Mouse (Mus musculus) limb, embryonic 10.5 days (tissue): ENCODE data around the gene Fbxo46. TPM values are rescaled to one million over a fixed set of nuclear protein-coding genes. Genes with fewer than 3 reads are reported as not detected.

ENCODE experiments used
- DNase-seq: peaks from one replicate; pipeline ENCODE4 v3.0.0-alpha.2; 2017; ENCODE audit warnings: low spot score
- H3K27ac ChIP-seq: fragments of 300-500 bp; sonication (generic); 2 replicates; pipeline ENCODE4 v1.5.1; 2016; ENCODE audit warnings: mild to moderate bottlenecking
- H3K27me3 ChIP-seq: fragments of 300-500 bp; sonication (generic); 2 replicates; pipeline ENCODE4 v1.6.1; 2016; ENCODE audit warnings: low read depth, mild to moderate bottlenecking; ENCODE audit not compliant: poor library complexity, severe bottlenecking
- H3K36me3 ChIP-seq: fragments of 300-500 bp; sonication (generic); 2 replicates; pipeline ENCODE4 v1.6.1; 2016; ENCODE audit warnings: mild to moderate bottlenecking, moderate library complexity
- H3K4me1 ChIP-seq: fragments of 300-500 bp; sonication (generic); 2 replicates; pipeline ENCODE4 v1.6.1; 2016
- H3K4me3 ChIP-seq: fragments of 300-500 bp; sonication (generic); 2 replicates; pipeline ENCODE4 v1.5.1; 2016; ENCODE audit warnings: mild to moderate bottlenecking, moderate library complexity
- H3K9me3 ChIP-seq: fragments of 300-500 bp; sonication (generic); replicated peaks from 2 replicates; pipeline ENCODE4 v1.6.1; 2016; ENCODE audit warnings: mild to moderate bottlenecking
- WGBS: fragments of 180-500 bp; shearing (Covaris S2); methylation state at CpG from one replicate; pipeline ENCODE4 v1.1.7; 2016; 5-methylcytosine and 5-hydroxymethylcytosine counted together
- polyA plus RNA-seq: library from polyadenylated mRNA; unstranded; fragments of >200 nt; fragmentation: Nextera tagmentation; extraction: Ambion mirVana; gene quantifications from 2 replicates; pipeline ENCODE4 v1.2.1, GENCODE M21; 2016

Gene Fbxo46
- polyA plus RNA-seq, 1 experiment from 2014 or later, result 19.6 TPM

DNA sequence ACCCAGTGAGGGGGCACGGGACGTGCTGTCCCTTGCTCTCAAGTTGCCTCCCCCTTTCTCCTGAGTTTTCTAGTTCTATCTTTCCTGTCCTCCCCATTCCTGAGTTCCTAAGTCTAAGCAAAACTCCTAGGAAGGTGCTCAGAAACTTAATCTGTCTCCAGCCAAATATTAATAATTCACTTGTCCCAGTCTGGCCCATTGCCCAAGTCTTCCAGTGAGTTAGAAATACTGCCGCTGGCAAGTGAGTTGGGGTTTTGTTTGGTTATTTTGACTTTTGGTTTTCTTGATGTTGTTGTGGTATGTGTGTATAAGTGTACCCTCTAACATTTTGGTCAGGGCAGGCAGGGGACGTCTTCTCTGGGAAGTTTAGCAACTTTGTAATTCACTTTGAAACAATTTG is 2.0 kb downstream of the Fbxo46 start:
- H3K27me3 ChIP-seq, result peaks cover 6% of the 10 kb centered on the region; the same call in 1 of the 2 replicates
- H3K4me1 ChIP-seq, result peaks cover 16% of the 10 kb centered on the region
- peaks cover 9% of the 10 kb centered on the region; the same call in 1 of the 2 replicates for H3K9me3 ChIP-seq
- WGBS, result 93% methylated on average over 4 of the region's 4 CpGs
- H3K4me3 ChIP-seq, result no peak overlapping the region
- H3K36me3 ChIP-seq, result peaks cover 25% of the 10 kb centered on the region
- no peak overlapping the region for H3K27ac ChIP-seq
- no peak for DNase-seq

DNA sequence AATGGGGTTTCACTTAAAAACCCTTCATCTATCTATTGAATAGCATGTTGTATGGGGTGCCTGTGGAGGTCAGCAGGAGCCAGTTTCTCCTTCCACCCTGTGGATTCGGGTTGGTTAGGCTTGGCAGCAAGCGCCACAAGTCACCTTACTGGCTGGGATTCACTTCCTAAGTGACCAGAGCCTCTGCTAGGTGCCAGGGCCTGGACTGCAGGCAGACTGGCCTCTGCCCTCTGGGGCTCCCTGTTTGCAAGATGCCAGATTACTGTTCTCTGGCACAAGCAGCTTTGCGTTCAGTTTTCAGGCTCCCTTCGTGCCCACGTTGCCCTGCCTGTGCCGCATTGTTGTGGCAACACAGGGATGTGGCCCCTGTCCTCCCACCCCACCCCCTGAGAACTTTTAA is 5.1 kb downstream of the Fbxo46 start:
- Histone ChIP-seq H3K27ac (no peak overlapping the region), H3K4me3 (no peak overlapping the region), H3K9me3 (no peaks in the 10 kb centered on the region), H3K27me3 (no peaks in the 10 kb centered on the region), H3K36me3 (peaks cover 48% of the 10 kb centered on the region), H3K4me1 (peaks cover 10% of the 10 kb centered on the region)
- 87% methylated on average over 6 of the region's 6 CpGs for WGBS
- DNase-seq, result no peak

DNA sequence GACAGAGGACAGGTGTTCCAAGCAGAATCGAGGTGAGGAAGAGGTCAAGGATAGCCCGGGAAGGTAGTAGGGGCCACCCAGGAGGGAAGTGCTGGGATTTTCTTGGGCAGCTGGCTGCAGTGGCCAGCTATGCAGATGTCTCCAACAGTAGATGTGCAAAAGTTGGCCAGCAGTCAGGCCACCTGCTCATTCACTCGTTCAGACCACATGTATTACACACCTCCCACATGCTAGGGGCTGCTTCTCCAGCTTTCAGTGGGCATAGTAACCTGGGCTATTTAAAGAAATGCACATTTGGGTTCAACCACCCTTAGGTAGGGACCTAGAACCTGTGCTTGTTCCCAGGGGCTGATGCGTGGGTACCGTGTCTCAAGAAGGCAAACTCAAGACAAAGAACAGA is 8.1 kb downstream of the Fbxo46 start:
- Histone ChIP-seq H3K27ac (no peak overlapping the region), H3K36me3 (peaks cover 42% of the 10 kb centered on the region)

DNA sequence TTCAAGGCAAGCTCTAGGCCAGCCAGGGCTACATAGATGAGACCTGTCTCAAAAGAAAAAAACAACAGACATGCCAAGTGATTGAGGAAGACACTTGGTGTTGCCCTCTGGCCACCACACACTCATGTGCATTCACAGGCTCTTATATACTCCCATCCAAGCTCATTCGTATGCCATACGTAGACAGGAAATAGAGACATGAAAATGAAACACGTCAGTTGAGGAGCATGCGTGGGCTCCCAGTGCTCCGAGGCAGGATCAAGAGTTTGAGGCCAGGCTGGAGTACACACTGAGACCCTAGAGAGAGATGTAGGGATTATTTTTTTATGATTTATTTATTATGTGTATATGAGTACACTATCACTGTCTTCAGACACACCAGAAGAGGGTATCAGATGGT is 9.7 kb downstream of the Fbxo46 start:
- Histone ChIP-seq H3K4me1 (peaks cover 14% of the 10 kb centered on the region), H3K4me3 (no peak overlapping the region), H3K36me3 (peaks cover 41% of the 10 kb centered on the region), H3K9me3 (no peaks in the 10 kb centered on the region), H3K27ac (no peak overlapping the region), H3K27me3 (no peaks in the 10 kb centered on the region)
- DNase-seq, result no peak
- WGBS, result 95% methylated on average over 5 of the region's 5 CpGs

More for the DNA sequence above, 8.1 kb downstream of the Fbxo46 start:
- Histone ChIP-seq H3K27me3 (no peaks in the 10 kb centered on the region), H3K9me3 (no peaks in the 10 kb centered on the region), H3K4me1 (peaks cover 14% of the 10 kb centered on the region), H3K4me3 (no peak overlapping the region)
- 92% methylated on average over 5 of the region's 5 CpGs for WGBS
- DNase-seq, result no peak

DNA sequence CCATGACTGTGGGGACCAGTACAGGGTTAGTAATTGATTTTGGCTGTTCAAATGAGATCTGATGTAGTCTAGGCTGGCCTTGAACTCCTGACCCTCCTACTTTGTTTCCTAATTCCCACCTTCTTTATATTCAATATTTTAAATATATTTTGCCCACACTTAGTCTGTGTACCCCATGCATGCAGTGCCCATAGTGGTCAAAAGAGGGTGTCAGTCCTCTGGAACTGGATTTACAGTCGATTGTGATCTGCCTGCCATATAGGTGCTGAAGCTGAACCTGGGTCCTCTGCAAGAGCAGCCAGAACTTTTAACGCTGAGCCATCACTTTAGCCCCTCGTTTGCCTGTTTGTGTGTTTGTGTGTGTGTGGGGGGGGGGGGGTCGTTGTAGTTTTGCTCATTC is 11.0 kb downstream of the Fbxo46 start:
- WGBS, result 27% methylated on average over 4 of the region's 4 CpGs
- Histone ChIP-seq H3K4me1 (peaks cover 14% of the 10 kb centered on the region), H3K36me3 (peaks cover 49% of the 10 kb centered on the region), H3K27ac (peak overlapping the region; percentile 88), H3K27me3 (no peaks in the 10 kb centered on the region), H3K9me3 (no peaks in the 10 kb centered on the region), H3K4me3 (peak overlapping the region; percentile 55)
- no peak for DNase-seq

DNA sequence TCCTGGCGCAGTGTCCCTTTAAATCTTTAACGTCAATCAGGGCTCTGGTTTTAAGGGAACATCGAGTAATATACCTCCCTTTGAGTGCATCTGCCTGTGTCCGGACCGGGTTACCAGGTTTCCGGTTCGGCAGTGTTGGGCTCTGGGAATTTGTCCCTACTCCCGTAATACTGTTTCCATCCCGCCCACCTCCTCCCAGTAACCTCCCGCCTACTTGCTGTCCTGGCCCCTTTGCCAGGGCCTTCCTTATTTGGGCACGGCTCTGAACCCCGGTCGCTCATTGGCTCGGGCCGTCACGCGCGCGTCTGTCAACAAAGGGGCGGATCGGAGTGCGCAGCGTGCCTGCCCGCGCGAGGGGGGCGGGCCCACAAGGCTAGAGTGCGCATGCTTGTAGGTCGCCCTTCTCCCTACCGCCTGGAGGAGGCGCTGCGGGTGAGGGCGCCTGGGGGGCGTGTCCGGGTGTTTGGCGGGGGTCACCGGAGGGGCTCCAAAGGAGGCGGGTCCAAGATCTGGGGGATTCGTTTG is 11.7 kb downstream of the Fbxo46 start:
- under 1% methylated on average over 39 of the region's 39 CpGs for WGBS
- Histone ChIP-seq H3K27me3 (no peaks in the 10 kb centered on the region), H3K27ac (peak overlapping the region; percentile 88), H3K4me1 (peaks cover 14% of the 10 kb centered on the region), H3K36me3 (peaks cover 50% of the 10 kb centered on the region), H3K4me3 (peak overlapping the region; percentile 55), H3K9me3 (no peaks in the 10 kb centered on the region)
- DNase-seq, result peak; percentile 97

DNA sequence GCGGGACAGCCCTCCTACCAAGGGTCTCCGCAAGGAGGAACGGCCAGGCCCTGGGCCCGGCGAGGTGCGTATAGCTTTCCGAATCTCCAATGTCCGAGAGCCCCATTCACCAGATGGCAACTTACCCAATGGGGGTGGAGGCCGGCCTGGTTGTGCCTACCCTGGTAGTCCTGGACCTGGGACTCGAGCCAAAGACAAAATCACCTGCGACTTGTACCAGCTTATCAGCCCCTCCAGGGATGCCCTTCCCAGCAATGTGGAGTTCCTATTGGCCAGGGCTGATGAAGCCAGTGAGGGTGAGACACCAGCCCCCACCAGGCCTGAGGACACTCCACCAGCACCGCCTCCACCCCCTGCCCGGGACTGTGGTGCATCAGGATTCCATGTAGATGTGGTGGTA is 16.5 kb downstream of the Fbxo46 start:
- 94% methylated on average over 13 of the region's 13 CpGs for WGBS

DNA sequence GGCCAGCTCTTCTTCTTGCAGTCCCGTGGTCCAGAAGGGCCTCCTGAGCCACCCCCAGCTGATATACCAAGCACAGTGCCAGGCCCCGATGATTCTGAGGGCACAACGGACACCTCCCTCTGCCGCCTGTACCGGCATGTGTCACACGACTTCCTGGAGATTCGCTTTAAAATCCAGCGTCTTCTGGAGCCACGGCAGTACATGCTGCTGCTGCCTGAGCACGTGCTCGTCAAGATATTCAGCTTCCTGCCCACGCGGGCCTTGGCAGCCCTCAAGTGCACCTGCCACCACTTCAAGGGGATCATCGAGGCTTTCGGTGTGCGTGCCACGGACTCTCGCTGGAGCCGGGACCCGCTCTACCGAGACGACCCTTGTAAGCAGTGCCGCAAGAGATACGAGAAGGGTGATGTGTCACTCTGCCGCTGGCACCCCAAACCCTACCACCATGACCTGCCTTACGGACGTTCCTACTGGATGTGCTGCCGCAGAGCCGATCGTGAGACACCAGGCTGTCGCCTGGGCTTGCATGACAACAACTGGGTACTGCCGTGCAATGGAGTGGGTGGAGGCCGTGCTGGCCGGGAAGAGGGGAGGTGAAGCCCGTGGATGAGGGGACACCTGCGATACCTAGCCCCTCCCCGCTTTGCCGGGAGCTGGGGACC is 17.1 kb downstream of the Fbxo46 start:
- Histone ChIP-seq H3K9me3 (no peaks in the 10 kb centered on the region), H3K4me3 (no peak overlapping the region), H3K36me3 (peaks cover 73% of the 10 kb centered on the region), H3K4me1 (peaks cover 2% of the 10 kb centered on the region), H3K27me3 (no peaks in the 10 kb centered on the region), H3K27ac (no peak overlapping the region)
- 92% methylated on average over 38 of the region's 38 CpGs for WGBS
- DNase-seq, result no peak

More for the DNA sequence above, 16.5 kb downstream of the Fbxo46 start:
- Histone ChIP-seq H3K9me3 (no peaks in the 10 kb centered on the region), H3K36me3 (peaks cover 70% of the 10 kb centered on the region), H3K4me3 (no peak overlapping the region), H3K4me1 (peaks cover 7% of the 10 kb centered on the region), H3K27me3 (no peaks in the 10 kb centered on the region), H3K27ac (no peak overlapping the region)
- DNase-seq, result no peak

DNA sequence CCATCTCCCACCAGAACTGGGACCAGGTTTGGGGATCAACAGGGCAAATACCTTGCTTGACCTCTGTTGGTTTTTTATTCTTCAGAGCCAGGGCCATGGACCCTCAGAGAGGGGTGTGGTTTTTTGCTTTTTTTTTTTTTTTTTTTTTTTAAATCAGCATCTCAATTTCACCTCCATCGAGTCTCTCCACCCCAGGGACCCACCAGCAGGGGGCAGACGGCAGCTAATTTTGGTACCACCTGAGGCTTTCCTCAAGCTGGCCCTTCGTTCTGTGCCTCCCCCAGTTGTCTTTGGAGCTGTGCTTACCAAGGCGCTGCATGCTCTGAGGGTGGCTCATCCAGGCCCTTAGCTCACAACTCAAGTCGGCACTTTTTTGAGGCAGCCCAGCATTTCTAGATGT is 17.7 kb downstream of the Fbxo46 start:
- DNase-seq, result peak; percentile 65
- Histone ChIP-seq H3K36me3 (peaks cover 77% of the 10 kb centered on the region), H3K4me1 (no peaks in the 10 kb centered on the region), H3K9me3 (no peaks in the 10 kb centered on the region), H3K27me3 (no peaks in the 10 kb centered on the region), H3K4me3 (no peak overlapping the region), H3K27ac (no peak overlapping the region)
- WGBS, result 62% methylated on average over 5 of the region's 5 CpGs

DNA sequence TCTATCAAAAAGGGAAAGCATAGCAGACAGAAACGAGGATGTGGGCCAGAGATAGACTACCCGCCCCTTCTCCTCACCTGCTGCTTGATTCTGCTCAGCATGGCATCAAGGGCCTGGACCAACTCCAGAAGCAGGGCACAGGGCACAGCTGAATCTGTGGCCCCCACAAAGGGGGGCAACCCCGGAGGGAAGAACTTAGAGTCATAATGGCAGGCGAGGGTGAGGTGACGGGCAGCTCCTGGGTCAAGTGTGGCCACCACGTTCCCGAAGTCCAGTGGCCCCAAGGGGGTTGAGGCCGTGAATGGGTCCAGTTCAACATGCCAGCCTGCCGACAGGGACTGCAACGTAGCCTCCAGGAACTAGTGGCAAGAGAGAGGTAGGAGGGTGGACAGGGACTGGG is 27.1 kb downstream of the Fbxo46 start:
- Histone ChIP-seq H3K27me3 (no peaks in the 10 kb centered on the region), H3K4me1 (peaks cover 26% of the 10 kb centered on the region), H3K9me3 (no peaks in the 10 kb centered on the region), H3K27ac (no peak overlapping the region), H3K4me3 (no peak overlapping the region), H3K36me3 (peaks cover 30% of the 10 kb centered on the region)
- DNase-seq, result no peak
- WGBS, result 86% methylated on average over 10 of the region's 10 CpGs

DNA sequence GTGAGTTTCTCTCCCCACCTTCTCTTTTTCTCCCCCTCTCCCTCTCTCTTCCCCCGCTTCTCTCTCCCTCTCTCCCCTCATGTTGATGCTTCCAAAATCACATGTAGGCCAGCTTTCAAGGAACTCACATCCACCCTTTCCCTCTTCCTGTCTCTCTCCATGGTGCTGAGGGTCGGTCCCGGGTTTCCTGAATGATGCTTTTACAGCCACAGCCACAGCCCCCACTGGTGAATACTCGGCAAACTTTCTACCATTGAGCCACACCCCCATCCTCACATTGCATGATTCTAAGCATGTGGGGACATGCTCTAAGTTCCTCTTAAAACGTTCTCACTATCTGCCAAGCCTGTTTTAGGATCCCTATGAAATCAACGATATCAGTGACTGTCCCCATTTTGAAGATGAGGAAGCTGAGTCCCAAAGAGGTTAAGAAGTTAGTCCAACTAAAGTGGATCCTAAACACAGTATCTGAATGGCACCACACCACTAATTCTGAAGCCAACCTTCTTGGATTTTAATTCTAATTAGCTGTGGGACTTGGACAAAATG is 27.9 kb downstream of the Fbxo46 start:
- Histone ChIP-seq H3K27ac (no peak overlapping the region), H3K9me3 (no peaks in the 10 kb centered on the region), H3K27me3 (no peaks in the 10 kb centered on the region), H3K4me1 (peaks cover 26% of the 10 kb centered on the region), H3K36me3 (peaks cover 31% of the 10 kb centered on the region), H3K4me3 (peak overlapping the region; percentile 69; the same call in 1 of the 2 replicates)
- DNase-seq, result no peak
- WGBS, result 50% methylated on average over 6 of the region's 6 CpGs

DNA sequence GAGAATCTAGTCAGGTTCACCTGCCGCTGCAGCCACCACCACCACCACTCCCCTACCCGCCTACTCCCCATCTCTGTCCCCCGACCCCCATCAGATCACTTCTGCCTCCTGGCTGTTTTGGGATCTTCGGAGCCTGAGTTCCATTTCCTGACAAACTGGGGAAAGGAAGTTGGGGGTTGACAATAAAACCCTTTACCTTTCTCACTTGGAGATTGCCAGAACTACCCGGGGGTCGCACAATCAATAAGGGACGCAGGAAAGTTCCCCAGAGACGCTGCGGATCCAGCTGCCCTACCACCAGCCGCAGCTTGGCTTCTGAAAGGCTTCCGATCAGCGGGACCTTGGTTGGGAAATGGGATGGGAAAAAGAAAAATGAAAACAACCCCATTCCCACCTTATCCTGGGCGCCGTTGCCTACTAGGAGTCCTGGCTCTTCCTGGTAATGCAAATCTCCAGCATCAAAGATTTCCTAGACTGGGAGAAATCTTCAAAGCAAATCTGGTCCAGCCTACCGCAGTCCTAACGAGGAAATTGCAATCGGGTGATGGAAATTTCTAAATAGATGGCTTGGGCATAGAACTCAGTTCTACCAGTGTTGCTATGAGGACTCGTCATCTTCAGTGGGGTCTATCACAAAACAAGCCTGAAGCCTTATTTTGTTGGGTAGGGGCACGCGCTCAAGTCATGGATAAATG is 28.7 kb downstream of the Fbxo46 start:
- peaks cover 37% of the 10 kb centered on the region for H3K36me3 ChIP-seq
- peaks cover 26% of the 10 kb centered on the region for H3K4me1 ChIP-seq
- no peaks in the 10 kb centered on the region for H3K9me3 ChIP-seq
- DNase-seq, result no peak
- H3K4me3 ChIP-seq, result peak overlapping the region; percentile 69
- peak overlapping the region; percentile 85 for H3K27ac ChIP-seq
- H3K27me3 ChIP-seq, result no peaks in the 10 kb centered on the region
- WGBS, result 14% methylated on average over 20 of the region's 20 CpGs
